Mouse (Mus musculus) CD4-positive, CD25-positive, alpha-beta regulatory T cell, adult 4 months (primary cell): ENCODE results near the gene Nr4a2. TPM values are rescaled to one million over a fixed set of nuclear protein-coding genes. Genes with fewer than 3 reads are reported as not detected.

Experiments used
- ATAC-seq: one replicate; pipeline ENCODE4 v1.8.0; 2017
- polyA plus RNA-seq, 2 experiments: library from polyadenylated mRNA; unstranded; fragments of 100-300 nt; shearing (Covaris generic); gene quantifications; one replicate each; pipeline ENCODE4 v1.2.1; 2017

Gene Nr4a2
- polyA plus RNA-seq, result 1 to 10 TPM; 2.5 to 3.5 TPM

GRCm38 (mm10) chr2:57123991-57124840 is at the start of gene Nr4a2:
TSS of gene Nr4a2 (minus strand) at chr2:57124003.
- ATAC-seq, result peak; percentile 50

- no peak for ATAC-seq
These were observed 41.6 kb upstream of the Nr4a2 start for GRCm38 (mm10) chr2:57165416-57165815.

- ATAC-seq, result no peak
These were observed 33.0 kb upstream of the Nr4a2 start for GRCm38 (mm10) chr2:57156814-57157213.

GRCm38 (mm10) chr2:57149796-57150195 is 26.0 kb upstream of the Nr4a2 start:
- ATAC-seq, result no peak

GRCm38 (mm10) chr2:57148231-57148630 is 24.4 kb upstream of the Nr4a2 start:
- no peak for ATAC-seq

GRCm38 (mm10) chr2:57145646-57146421 is 22.0 kb upstream of the Nr4a2 start:
- no peak for ATAC-seq

GRCm38 (mm10) chr2:57138594-57138993 is 14.8 kb upstream of the Nr4a2 start:
- no peak for ATAC-seq

- no peak for ATAC-seq
These were observed 3.7 kb upstream of the Nr4a2 start for GRCm38 (mm10) chr2:57127461-57127860.

- ATAC-seq, result no peak
These were observed 2.1 kb upstream of the Nr4a2 start for GRCm38 (mm10) chr2:57125891-57126290.

- ATAC-seq, result peak; percentile 60
These were observed 520 bp downstream of the Nr4a2 start for GRCm38 (mm10) chr2:57122986-57123980.

GRCm38 (mm10) chr2:57121110-57121509 is 2.7 kb downstream of the Nr4a2 start:
- ATAC-seq, result no peak

GRCm38 (mm10) chr2:57117201-57117951 is 6.4 kb downstream of the Nr4a2 start:
- ATAC-seq, result peak; percentile 27

GRCm38 (mm10) chr2:57116366-57117200 is 7.2 kb downstream of the Nr4a2 start:
- ATAC-seq, result peak; percentile 33

- no peak for ATAC-seq
These were observed 7.9 kb downstream of the Nr4a2 start for GRCm38 (mm10) chr2:57115864-57116365.

GRCm38 (mm10) chr2:57115181-57115863 is 8.5 kb downstream of the Nr4a2 start:
- peak; percentile 28 for ATAC-seq

GRCm38 (mm10) chr2:57114211-57115151 is 9.3 kb downstream of the Nr4a2 start:
- peak; percentile 63 for ATAC-seq

GRCm38 (mm10) chr2:57113431-57113830 is 10.4 kb downstream of the Nr4a2 start:
- ATAC-seq, result no peak

GRCm38 (mm10) chr2:57112949-57113348 is 10.9 kb downstream of the Nr4a2 start:
- ATAC-seq, result no peak
